ENCODE assay signal across 8 mouse cellular contexts in genomic region chr13:55536194-55537175, GRCm38 (mm10). TPM values are rescaled to one million over a fixed set of nuclear protein-coding genes. Genes with fewer than 3 reads are reported as not detected.
DNase-seq lines count a peak whose midpoint lies in the region; ATAC-seq and TF ChIP-seq lines count a peak whose summit lies in the region.

TSS of gene Ddx41 (minus strand) at chr13:55536658.

- no peak for TF ChIP-seq CTCF in Patski (IDR thresholded peaks at IDR 0.05)

- in situ Hi-C loops in Patski (cut with MboI; ENCODE audit: low pct_unique_long_range_greater_than_20kb): no loop called here

- H3K27me3 ChIP-seq in Patski: no peaks in the 10 kb centered on the region
- no peaks in the 10 kb centered on the region for H3K27me3 ChIP-seq in hindbrain, embryonic 13.5 days

- H3K4me2 ChIP-seq in hindbrain, embryonic 13.5 days: peak within 1 kb of the TSS; percentile 91

- no peaks in the 10 kb centered on the region for H3K9me3 ChIP-seq in hindbrain, embryonic 13.5 days

- ATAC-seq in Patski: peak; percentile 87
- peak; percentile 99 for ATAC-seq in hindbrain, embryonic 13.5 days (ENCODE audit: low FRiP score)

- peak within 1 kb of the TSS; percentile 86 for H3K27ac ChIP-seq in hindbrain, embryonic 13.5 days

- WGBS in hindbrain, embryonic 13.5 days: under 1% methylated on average over 70 of the region's 70 CpGs

- H3K36me3 ChIP-seq in hindbrain, embryonic 13.5 days: peaks cover 77% of the 10 kb centered on the region

- CTCF ChIA-PET in Patski (lab: Charles Lee): interaction anchor here (0.7 to 1.6 kb wide), 10 partner anchors 9 to 71 kb away, joined by 3 to 9 read pairs (median 3); no protein-coding TSS in a partner anchor

- H3K4me3 ChIP-seq in hindbrain, embryonic 13.5 days: peak within 1 kb of the TSS; percentile 80

- H3K9ac ChIP-seq in hindbrain, embryonic 13.5 days: peak within 1 kb of the TSS; percentile 89

- DNase-seq in Patski (ENCODE audit: low read depth, low spot score): peak; percentile 98
- DNase-seq in cerebellum, postnatal 14 days: peak; percentile 98 to 100
- peak; percentile 100 for DNase-seq in frontal cortex, postnatal 14 days (ENCODE audit: low spot score in 2 of 2)
- DNase-seq in layer of hippocampus, postnatal 25 days (ENCODE audit: extremely low spot score in 1 of 2, low spot score in 1 of 2): peak; percentile 97 to 98
- peak; percentile 100 for DNase-seq in lung, postnatal 25 days (ENCODE audit: low spot score)
- peak; percentile 99 for DNase-seq in retina, embryonic 14.5 days (ENCODE audit: low spot score)
- DNase-seq in thymus, postnatal 4 days: peak; percentile 96

- POLR2A ChIA-PET in Patski (lab: Charles Lee): interaction anchor here (0.6 to 0.8 kb wide), 2 partner anchors 113 to 131 kb away, joined by 3 read pairs; no protein-coding TSS in a partner anchor

- H3K4me1 ChIP-seq in hindbrain, embryonic 13.5 days (replicated peaks): peaks cover 26% of the 10 kb centered on the region

RNA-seq across cellular contexts. Expression of gene Ddx41, which starts in this region (rescaled TPM):
- 73.0 TPM for polyA plus RNA-seq in Patski (2021)
- polyA plus RNA-seq in hindbrain, embryonic 13.5 days (2015; fragmentation: Nextera tagmentation; extraction: Ambion mirVana): 55.6 and 55.9 TPM in 2 replicates
- total RNA-seq in layer of hippocampus, postnatal 25 days (2021): 10 to 100 TPM; 50.7 to 57.2 TPM

Comparison
In these comparisons a context has a peak if more than half of its experiments do, and no peak if none do; other contexts are left out.
1. Peak in every context shown above with its lines: DNase-seq, ATAC-seq, H3K4me3 ChIP-seq and H3K27ac ChIP-seq.